Mouse (Mus musculus): ENCODE measurements around the gene Cdk15. TPM values are rescaled to one million over a fixed set of nuclear protein-coding genes. Genes with fewer than 3 reads are reported as not detected.

Gene Cdk15
- polyA plus RNA-seq, 2 experiments = not detected

- no peak overlapping the region for H3K27ac ChIP-seq
- WGBS (ENCODE audit: insufficient replicate concordance) = 63% methylated on average over 20 of the region's 20 CpGs
- H3K4me3 ChIP-seq (ENCODE audit: insufficient read depth in 1 of 2, low read depth in 2 of 2, low read length in 2 of 2) = no peak overlapping the region
- TF ChIP-seq EP300 (IDR thresholded peaks at IDR 0.05; ENCODE audit: low read depth) (no peak), CTCF (IDR thresholded peaks at IDR 0.05; ENCODE audit: low read depth) (no peak)
- H3K27me3 ChIP-seq (ENCODE audit: control insufficient read depth, insufficient read depth, low read length) = no peaks in the 10 kb centered on the region
- H3K4me2 ChIP-seq (ENCODE audit: low read depth) = no peak overlapping the region
- H3K36me3 ChIP-seq (replicated peaks; ENCODE audit: control insufficient read depth, insufficient read depth, low read depth) = no peaks in the 10 kb centered on the region
- no peak overlapping the region for H3K9ac ChIP-seq (replicated peaks)
- DNase-seq (ENCODE audit: low read depth in 3 of 3, low spot score in 3 of 3) (no peak), ATAC-seq (ENCODE audit: insufficient read depth) (no peak)
- no peaks in the 10 kb centered on the region for H3K9me3 ChIP-seq (ENCODE audit: control insufficient read depth, low read length)
- H3K4me1 ChIP-seq (replicated peaks; ENCODE audit: control insufficient read depth in 2 of 2, insufficient read depth in 2 of 2, low read length in 1 of 2) = peaks cover 0 to 4% of the 10 kb centered on the region in 2 experiments; a peak in 1 of 4 replicates
Observed at GRCm38 (mm10) chr1:59269951-59270689, 13.4 kb downstream of the Cdk15 start.

DNA sequence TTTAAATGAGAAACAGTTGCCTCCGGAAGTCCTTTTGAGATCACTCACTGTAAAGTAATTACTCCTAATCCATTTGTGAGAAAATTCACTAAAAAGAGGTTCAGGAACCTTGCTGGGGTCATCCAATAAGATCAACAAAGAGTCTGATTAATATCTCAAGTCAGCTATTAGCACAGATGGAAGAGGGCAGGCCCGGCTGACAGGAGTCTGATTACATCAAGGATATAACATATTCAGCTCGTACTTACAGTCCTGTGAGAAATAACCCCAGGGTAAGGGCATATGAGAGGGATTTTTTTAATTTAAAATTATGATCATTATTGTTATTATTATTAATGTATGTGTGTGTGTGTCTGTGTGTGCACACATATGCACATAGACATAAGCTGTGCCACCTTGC is 15.5 kb downstream of the Cdk15 start:
- no peaks in the 10 kb centered on the region for H3K36me3 ChIP-seq (replicated peaks; ENCODE audit: control insufficient read depth, insufficient read depth, low read depth)
- WGBS (ENCODE audit: insufficient replicate concordance) = 64% methylated on average over 3 of the region's 3 CpGs
- H3K9me3 ChIP-seq (ENCODE audit: control insufficient read depth, low read length) = no peaks in the 10 kb centered on the region

GRCm38 (mm10) chr1:59285880-59286279 is 29.2 kb downstream of the Cdk15 start:
- TF ChIP-seq CTCF (IDR thresholded peaks at IDR 0.05; ENCODE audit: low read depth) (no peak), EP300 (IDR thresholded peaks at IDR 0.05; ENCODE audit: low read depth) (no peak)
- no peaks in the 10 kb centered on the region for H3K36me3 ChIP-seq (replicated peaks; ENCODE audit: control insufficient read depth, insufficient read depth, low read depth)
- no peak overlapping the region for H3K4me2 ChIP-seq (ENCODE audit: low read depth)
- no peaks in the 10 kb centered on the region for H3K27me3 ChIP-seq (ENCODE audit: control insufficient read depth, insufficient read depth, low read length)
- ATAC-seq (ENCODE audit: insufficient read depth) (no peak), DNase-seq (ENCODE audit: low read depth in 3 of 3, low spot score in 3 of 3) (no peak)
- H3K4me3 ChIP-seq (ENCODE audit: insufficient read depth in 1 of 2, low read depth in 2 of 2, low read length in 2 of 2) = no peak overlapping the region
- no peaks in the 10 kb centered on the region for H3K4me1 ChIP-seq (replicated peaks; ENCODE audit: control insufficient read depth in 2 of 2, insufficient read depth in 2 of 2, low read length in 1 of 2)
- no peaks in the 10 kb centered on the region for H3K9me3 ChIP-seq (ENCODE audit: control insufficient read depth, low read length)
- no peak overlapping the region for H3K9ac ChIP-seq (replicated peaks)
- no peak overlapping the region for H3K27ac ChIP-seq
- 53% methylated on average over 5 of the region's 5 CpGs for WGBS (ENCODE audit: insufficient replicate concordance)

More for the DNA sequence above, 15.5 kb downstream of the Cdk15 start:
- Histone ChIP-seq H3K27me3 (ENCODE audit: control insufficient read depth, insufficient read depth, low read length) (no peaks in the 10 kb centered on the region), H3K4me2 (ENCODE audit: low read depth) (no peak overlapping the region), H3K27ac (no peak overlapping the region), H3K4me3 (ENCODE audit: insufficient read depth in 1 of 2, low read depth in 2 of 2, low read length in 2 of 2) (no peak overlapping the region), H3K9ac (replicated peaks) (no peak overlapping the region), H3K4me1 (replicated peaks; ENCODE audit: control insufficient read depth in 2 of 2, insufficient read depth in 2 of 2, low read length in 1 of 2) (peaks cover 0 to 4% of the 10 kb centered on the region in 2 experiments; a peak in 1 of 4 replicates)
- no peak for TF ChIP-seq CTCF (IDR thresholded peaks at IDR 0.05; ENCODE audit: low read depth)
- TF ChIP-seq EP300 (IDR thresholded peaks at IDR 0.05; ENCODE audit: low read depth) = no peak
- DNase-seq (ENCODE audit: low read depth in 3 of 3, low spot score in 3 of 3) (no peak), ATAC-seq (ENCODE audit: insufficient read depth) (no peak)

GRCm38 (mm10) chr1:59286316-59286850 is 29.7 kb downstream of the Cdk15 start:
- Histone ChIP-seq H3K27ac (no peak overlapping the region), H3K9me3 (ENCODE audit: control insufficient read depth, low read length) (no peaks in the 10 kb centered on the region), H3K9ac (replicated peaks) (no peak overlapping the region), H3K4me2 (ENCODE audit: low read depth) (no peak overlapping the region), H3K27me3 (ENCODE audit: control insufficient read depth, insufficient read depth, low read length) (no peaks in the 10 kb centered on the region), H3K4me3 (ENCODE audit: insufficient read depth in 1 of 2, low read depth in 2 of 2, low read length in 2 of 2) (no peak overlapping the region), H3K4me1 (replicated peaks; ENCODE audit: control insufficient read depth in 2 of 2, insufficient read depth in 2 of 2, low read length in 1 of 2) (no peaks in the 10 kb centered on the region), H3K36me3 (replicated peaks; ENCODE audit: control insufficient read depth, insufficient read depth, low read depth) (no peaks in the 10 kb centered on the region)
- no peak for DNase-seq (ENCODE audit: low read depth in 3 of 3, low spot score in 3 of 3)
- TF ChIP-seq CTCF (IDR thresholded peaks at IDR 0.05; ENCODE audit: low read depth) = peak; percentile 58
- no peak for TF ChIP-seq EP300 (IDR thresholded peaks at IDR 0.05; ENCODE audit: low read depth)
- no peak for ATAC-seq (ENCODE audit: insufficient read depth)
- WGBS (ENCODE audit: insufficient replicate concordance) = 51% methylated on average over 13 of the region's 13 CpGs

DNA sequence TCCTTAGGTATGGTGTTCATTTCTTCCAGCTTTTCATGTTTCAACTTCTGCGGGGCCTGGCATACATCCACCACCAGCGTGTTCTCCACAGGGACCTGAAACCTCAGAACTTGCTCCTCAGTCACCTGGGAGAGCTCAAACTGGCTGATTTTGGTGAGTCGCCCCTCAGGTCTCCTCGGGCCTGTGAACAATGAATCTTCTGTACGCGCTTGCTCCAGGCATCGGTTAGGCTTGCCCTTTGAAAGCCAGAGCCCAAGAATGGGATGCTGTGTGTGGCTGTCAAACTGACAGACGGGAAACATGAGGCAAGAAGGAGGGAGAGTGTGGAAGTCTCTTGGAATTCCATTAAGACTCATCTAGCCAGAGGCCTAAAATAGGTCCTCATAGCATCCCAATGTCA is 31.0 kb downstream of the Cdk15 start:
- Histone ChIP-seq H3K4me1 (replicated peaks; ENCODE audit: control insufficient read depth in 2 of 2, insufficient read depth in 2 of 2, low read length in 1 of 2) (no peaks in the 10 kb centered on the region), H3K4me3 (ENCODE audit: insufficient read depth in 1 of 2, low read depth in 2 of 2, low read length in 2 of 2) (no peak overlapping the region), H3K9ac (replicated peaks) (no peak overlapping the region), H3K9me3 (ENCODE audit: control insufficient read depth, low read length) (no peaks in the 10 kb centered on the region), H3K27me3 (ENCODE audit: control insufficient read depth, insufficient read depth, low read length) (no peaks in the 10 kb centered on the region), H3K4me2 (ENCODE audit: low read depth) (no peak overlapping the region), H3K36me3 (replicated peaks; ENCODE audit: control insufficient read depth, insufficient read depth, low read depth) (no peaks in the 10 kb centered on the region), H3K27ac (no peak overlapping the region)
- WGBS (ENCODE audit: insufficient replicate concordance) = 75% methylated on average over 8 of the region's 8 CpGs
- DNase-seq (ENCODE audit: low read depth in 3 of 3, low spot score in 3 of 3) = no peak
- no peak for TF ChIP-seq EP300 (IDR thresholded peaks at IDR 0.05; ENCODE audit: low read depth)
- no peak for TF ChIP-seq CTCF (IDR thresholded peaks at IDR 0.05; ENCODE audit: low read depth)
- no peak for ATAC-seq (ENCODE audit: insufficient read depth)
